Mouse (Mus musculus) A20 (cell line): ENCODE measurements around the gene Adgrl3.
"Not testable (repeated sequence)": the region's sequence is repeated elsewhere in the genome, so short reads cannot be mapped to it uniquely, and the experiment has no call there.

Experiments
- DNase-seq: peaks from one replicate; pipeline ENCODE4 v3.0.0-alpha.2; 2011; ENCODE audit warnings: low read depth, low spot score

Gene Adgrl3

DNA sequence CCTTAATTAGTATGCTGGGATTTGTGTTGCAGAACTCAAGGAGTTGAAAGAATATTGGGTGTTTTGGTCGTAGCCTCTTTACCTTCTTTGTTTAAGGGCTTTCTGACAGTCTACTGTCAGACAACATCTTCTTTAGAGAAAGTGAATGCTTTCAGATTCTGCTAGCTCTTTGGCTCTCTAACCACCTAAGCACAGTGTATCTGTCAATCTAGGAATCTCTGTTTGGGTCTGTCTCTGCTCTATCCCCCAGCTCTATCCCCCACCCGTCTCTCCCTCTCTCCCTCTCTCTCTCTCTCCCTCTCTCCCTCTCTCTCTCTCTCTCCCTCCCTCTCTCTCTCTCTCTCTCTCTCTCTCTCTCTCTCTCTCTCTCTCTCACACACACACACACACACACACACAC lies 535.2 kb downstream of the Adgrl3 start:
- not testable (repeated sequence) for DNase-seq

DNA sequence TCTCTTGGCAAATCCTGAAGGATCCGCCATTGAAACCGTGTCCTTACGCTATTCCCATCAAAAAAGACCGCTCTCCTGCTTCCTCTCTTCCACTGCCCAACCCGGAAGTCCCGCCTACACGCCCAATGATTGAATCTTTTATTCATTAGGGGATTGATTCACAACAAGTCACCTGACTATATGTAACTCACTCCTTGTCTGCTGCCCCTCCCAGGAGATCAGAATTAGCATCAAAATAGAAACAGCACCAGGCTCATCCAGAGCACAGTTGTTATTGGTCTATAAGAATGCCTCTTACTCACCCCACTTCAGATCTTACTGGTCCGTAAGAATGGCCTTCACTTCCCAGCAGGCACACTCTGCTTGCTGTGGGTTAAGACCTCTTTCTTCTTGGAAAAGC lies 536.1 kb downstream of the Adgrl3 start:
- DNase-seq = no peak

- no peak for DNase-seq
Measured at GRCm38 (mm10) chr5:81558965-81559364, 539.0 kb downstream of the Adgrl3 start.

- DNase-seq = no peak
Measured at GRCm38 (mm10) chr5:81564294-81564693, 544.4 kb downstream of the Adgrl3 start.

GRCm38 (mm10) chr5:81566577-81566976 lies 546.6 kb downstream of the Adgrl3 start:
- no peak for DNase-seq

- no peak for DNase-seq
Measured at GRCm38 (mm10) chr5:81568743-81569142, 548.8 kb downstream of the Adgrl3 start.

DNA sequence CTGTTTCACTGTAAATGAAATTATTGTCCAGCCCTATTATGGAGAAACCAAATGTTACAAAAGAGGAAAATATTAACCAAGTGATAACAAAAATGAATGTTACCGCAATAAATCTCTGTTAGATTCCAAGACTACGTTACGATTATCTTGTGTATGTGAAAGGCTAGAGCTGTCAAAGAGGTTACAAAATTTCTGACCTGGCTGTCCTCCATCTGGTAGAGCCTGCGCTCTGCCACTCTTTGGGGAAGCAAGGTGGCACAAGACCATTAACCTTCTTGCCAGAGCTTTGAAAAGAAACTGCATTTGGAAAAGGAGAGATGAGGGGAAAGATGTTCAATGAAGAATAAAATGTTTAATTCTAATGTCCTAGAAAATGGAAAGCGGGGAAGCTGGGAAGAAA lies 562.9 kb downstream of the Adgrl3 start:
- DNase-seq = no peak

DNA sequence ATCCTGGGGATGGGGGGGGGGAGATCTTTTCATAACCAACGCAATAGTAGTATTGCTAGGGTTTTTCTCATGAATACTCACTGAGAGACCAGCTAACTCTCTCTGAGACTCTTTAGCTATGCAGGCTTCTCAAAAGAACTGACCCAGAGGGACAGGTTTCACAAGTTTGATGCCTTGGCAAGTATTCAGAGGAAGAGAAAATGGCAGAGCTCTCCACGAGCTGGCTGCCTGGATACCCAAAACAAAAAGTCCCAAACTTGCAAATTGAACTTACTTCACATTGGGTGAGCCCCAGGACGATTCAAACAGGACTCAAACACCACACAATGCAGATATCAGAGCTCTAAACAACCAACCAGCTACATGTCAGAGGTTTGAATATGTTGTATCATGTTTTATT lies 563.5 kb downstream of the Adgrl3 start:
- no peak for DNase-seq

DNA sequence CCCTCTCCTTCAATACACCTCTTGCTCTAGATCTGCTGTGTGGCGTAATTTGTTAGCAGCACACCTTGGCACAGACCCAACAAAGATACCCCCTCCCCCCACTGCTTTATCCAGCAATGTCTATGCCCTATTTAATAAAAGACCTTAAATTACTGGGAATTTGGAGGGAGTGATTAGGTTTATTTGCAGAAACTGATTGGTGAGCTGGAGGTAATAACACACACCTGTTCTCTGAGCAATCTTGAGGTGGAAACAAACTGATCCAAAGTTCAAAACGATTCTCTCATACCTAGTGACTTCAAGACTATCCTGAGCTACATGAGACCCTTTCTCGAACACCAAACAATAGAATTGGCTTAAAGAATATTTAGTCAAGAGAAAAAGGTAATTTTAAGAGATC lies 565.0 kb downstream of the Adgrl3 start:
- no peak for DNase-seq

GRCm38 (mm10) chr5:81590005-81590694 lies 570.2 kb downstream of the Adgrl3 start:
- DNase-seq = no peak

- no peak for DNase-seq
Measured at GRCm38 (mm10) chr5:81591481-81591880, 571.5 kb downstream of the Adgrl3 start.

DNA sequence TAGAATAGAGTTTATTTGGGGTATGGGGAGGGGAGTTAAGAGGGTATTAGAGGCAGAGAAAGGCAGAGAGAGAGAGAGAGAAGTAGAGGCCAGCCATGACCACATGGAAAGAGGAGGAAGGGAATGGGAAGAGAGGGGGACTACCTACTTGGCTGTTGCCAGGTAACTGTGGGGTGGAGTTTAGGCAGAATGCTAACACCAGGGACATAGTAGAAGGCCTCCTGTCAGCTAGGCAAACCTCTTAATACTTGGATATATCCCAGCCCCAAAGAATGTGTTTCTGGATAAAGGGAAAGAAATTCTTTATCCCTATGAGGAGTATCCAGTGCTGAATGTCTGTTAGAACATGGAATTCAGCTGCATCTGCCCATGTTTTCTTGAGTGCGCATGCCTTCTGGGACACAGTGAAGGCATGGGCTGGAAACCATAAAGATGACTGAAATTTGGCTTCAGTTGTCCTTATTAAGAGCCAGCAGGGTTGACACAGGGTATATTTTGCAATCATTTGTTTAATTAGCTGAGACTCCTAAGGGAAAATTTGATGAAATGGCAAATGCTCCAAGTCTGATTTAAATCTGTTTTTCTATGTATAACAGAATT lies 573.6 kb downstream of the Adgrl3 start:
- DNase-seq = no peak

DNA sequence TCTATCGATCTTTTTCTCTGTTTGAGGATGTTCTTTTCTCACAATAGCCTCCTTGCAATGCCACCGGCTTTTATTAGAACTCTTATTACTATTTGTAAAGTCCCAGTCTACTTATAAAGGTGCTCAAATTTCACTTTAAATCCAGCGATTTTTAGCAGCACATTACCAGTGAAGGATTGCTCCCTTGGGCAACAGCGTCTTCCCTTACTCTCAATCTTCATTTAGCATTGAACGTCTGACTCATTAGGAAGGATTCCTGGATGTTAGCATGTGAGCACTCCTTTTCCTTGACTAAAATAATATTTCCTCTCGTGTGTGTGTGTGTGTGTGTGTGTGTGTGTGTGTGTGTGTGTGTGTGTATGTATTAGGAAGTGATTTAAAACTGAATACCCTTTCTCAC lies 578.1 kb downstream of the Adgrl3 start:
- DNase-seq = no peak

DNA sequence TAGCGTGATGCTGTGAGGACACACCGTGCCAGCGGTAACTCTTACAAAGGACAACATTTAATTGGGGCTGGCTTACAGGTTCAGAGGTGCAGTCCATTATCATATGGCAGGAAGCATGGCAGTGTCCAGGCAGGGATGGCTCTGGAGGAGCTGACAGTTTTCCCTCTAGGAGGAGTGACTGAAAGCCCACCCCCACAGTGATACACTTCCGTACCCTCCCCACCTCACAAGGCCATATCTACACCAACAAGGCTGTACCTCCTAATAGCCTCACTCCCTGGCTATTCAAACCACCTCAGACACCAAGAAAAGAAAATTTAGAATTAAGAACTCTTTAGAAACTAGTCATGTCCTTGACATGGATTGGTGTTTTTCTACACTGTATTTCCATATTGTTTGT lies 583.0 kb downstream of the Adgrl3 start:
- DNase-seq = no peak

DNA sequence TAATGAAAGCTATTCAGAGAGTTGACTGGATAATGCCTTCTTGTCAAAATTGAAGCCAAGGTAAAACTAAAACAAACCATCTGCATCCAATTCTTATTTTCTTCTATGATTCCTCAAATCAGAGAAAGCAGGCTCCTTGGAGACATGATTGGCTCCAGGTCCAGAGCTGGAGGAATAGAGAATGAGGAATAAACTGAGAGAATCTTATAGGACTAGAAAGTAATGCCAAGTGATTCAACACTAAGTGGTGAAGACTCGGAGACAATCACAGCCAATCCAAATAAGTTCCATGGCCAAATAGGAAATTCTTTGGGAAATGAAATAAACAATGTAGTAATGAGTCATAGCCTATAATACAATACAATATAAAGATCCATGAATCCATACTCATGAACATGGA lies 585.7 kb downstream of the Adgrl3 start:
- DNase-seq = no peak

DNA sequence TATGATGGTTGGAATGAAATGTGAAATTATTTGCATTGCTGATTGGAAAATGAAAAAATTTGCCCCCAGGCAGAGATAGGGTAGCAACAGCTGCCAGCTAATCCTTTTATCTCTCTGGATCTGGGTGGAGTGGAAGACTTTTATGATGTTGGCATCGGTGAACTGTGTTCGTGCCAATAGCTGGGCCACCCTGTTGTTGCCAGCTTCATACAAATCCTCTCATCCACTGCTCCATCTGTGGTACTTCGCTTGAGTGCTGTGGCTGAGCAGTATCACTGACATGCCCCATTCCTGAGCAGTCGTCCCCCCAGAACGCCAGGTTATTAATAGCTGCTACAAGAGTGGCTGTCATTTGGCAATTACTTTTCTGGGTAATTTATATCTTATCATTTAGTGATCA lies 590.3 kb downstream of the Adgrl3 start:
- no peak for DNase-seq

DNA sequence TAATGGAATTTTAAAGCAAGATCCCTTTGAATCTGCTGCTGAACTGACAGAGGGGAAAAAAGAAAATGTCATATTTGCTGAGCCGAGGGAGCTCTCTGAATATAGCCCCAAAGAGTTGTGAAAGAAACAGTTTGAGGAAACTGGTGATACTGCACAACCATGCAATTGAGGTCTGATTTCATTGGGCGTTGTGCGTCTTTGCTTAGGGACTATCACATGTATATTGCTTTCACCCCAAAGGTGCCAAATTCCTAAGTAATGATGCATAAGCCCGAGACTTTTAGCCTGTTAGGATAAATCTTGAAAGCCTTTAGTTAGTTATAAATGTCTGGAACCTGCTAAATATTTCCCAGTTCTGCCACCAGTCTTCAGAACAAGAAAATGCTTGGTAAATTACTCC lies 594.7 kb downstream of the Adgrl3 start:
- DNase-seq = no peak

DNA sequence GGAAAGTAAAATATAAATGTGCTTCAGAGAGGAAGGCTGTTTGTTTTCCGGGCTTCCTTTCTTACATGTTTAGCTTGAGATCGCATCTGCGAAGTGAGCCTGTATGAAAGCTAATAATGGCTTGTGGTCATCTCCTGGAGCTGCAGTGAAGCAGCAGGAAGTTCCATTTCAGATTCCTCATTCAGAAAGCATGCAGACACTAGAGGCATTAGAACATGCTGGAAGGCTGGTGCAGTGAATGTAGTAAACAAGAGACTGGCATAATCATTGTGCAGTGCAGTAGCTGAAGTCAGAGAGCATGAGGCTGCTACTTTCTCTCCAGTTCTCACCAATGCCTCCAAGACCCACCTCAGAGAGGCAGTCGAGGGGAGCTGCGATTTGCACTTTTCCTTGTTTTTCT lies 601.2 kb downstream of the Adgrl3 start:
- DNase-seq = no peak

- no peak for DNase-seq
Measured at GRCm38 (mm10) chr5:81621715-81622114, 601.8 kb downstream of the Adgrl3 start.

DNA sequence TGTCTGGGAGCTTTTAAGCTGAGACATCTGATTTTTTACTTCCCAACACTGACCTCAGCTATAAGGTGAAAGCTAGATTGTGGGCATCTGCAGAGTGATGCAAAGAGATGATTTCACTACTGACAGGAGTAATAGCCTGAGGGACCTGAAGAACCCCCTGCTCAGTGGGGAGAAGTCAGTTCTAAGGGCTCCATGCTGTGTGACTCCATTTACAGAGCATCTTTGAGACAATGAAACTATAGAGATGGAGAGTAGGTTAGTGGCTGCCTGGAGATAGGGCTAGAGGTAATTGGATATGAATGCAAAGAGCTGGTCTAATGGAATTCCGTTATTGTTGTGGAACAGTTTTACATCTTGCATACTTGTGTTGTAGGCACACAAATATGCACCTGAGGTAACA lies 603.9 kb downstream of the Adgrl3 start:
- DNase-seq = no peak

DNA sequence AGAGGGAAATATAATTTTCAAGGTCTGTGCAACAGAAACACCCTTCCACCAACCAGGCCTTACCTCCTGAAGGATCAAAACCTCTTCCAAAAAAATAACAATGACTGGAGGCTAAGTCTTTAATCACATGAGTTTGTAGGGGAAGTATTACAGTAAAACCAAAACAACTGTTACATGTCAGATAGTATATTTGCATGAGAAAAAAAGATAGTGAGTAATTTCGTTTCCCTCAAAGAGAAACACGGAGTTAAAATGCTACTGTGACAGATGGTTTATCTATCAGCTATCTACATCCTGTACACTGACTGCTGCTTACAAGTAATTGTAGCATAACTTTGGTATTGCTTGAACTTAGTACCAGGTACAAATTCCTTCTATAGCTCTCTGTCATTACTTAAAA lies 616.2 kb downstream of the Adgrl3 start:
- DNase-seq = peak; percentile 55

- no peak for DNase-seq
Measured at GRCm38 (mm10) chr5:81638422-81638821, 618.5 kb downstream of the Adgrl3 start.

DNA sequence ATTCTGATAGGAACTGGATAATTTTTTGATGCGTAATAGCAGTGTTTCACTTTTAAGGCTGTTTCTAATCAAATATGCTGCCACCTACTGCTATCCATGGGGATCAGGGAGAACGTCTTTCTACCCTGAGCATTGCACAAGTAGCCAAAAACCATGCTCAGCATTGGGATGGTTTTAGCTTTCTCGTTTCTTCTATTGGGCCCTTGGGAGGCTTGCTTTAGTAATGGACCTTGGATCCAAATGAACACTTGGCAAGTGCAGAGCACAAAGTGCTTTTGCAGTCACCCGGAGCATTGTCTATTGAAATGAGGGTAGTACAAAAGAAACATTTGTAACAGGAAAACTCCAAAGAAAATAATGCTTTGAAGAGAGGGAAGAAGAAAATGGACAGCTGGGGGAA lies 620.2 kb downstream of the Adgrl3 start:
- DNase-seq = no peak

DNA sequence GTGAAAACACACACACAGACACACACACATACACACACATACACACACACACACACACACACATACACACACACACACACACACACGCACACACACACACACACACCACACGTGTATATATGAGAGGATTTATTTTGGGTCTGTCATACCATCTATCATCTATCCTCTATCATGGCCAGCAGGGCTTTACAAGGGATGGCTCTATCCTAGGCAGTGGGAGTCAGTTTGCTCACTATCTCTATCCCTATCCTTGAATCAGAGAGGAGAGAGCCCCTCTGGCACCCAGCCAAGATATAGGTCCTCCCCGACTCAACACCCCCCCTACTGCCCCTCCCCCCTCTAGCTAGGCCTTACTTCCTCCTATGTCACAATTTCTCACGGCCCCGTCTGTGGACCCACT lies 625.6 kb downstream of the Adgrl3 start:
- DNase-seq = no peak
